Mouse (Mus musculus): ENCODE data around the gene Fbxo7. TPM values are rescaled to one million over a fixed set of nuclear protein-coding genes. Genes with fewer than 3 reads are reported as not detected.
A peak's percentile ranks its signal among the peaks of the same experiment; 100 is the strongest.
"Not testable (repeated sequence)": the region's sequence is repeated elsewhere in the genome, so short reads cannot be mapped to it uniquely, and the experiment has no call there.

Fbxo7 gene
- polyA plus RNA-seq, 1 experiment from 2014 or later, result 29.9 TPM

DNA sequence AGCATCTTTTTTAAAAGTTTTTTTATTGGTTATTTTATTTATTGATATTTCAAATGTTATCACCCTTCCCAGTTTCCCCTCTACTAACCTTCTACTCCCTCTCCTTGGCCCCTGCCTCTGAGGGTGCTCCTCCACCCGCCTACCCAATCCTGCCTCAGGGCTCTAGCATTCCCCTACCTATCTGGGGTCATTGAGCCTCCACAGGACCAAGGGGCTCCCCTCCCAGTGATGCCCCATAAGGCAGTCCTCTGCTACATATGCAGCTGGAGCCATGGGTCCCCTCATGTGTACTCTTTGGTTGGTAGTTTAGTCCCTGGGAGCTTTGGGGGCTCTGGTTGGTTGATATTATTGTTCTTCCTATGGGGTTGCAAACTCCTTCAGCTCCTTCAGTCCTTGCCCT, 5.0 kb downstream of the Fbxo7 start:
- not testable (repeated sequence) for H3K4me1 ChIP-seq (ENCODE audit: control insufficient read depth, insufficient read depth, low read length)

DNA sequence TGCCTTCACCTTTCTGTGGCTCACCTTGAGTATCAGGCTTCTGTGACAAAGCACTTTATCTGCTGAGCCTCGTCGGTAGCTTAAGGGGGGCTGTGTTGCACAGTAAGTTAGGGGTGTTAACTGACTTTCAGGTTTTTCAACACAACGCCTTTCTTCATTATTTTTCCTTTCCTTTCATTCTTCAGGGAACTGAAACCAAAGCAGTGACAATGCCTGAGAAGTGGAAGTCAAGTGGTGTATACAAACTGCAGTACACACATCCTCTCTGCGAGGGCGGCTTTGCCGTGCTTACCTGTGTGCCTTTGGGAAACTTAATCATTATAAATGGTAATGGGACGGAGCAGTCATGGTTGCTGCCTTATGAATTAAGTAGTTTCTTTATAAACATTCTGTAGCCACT, 9.0 kb downstream of the Fbxo7 start:
- Histone ChIP-seq H3K4me2 (ENCODE audit: low read depth, low read length) (no peak overlapping the region), H3K36me3 (ENCODE audit: control insufficient read depth, insufficient read depth, low read length) (peaks cover 5% of the 10 kb centered on the region; the same call in 1 of the 2 replicates), H3K9me3 (ENCODE audit: control insufficient read depth, low read length) (no peaks in the 10 kb centered on the region), H3K27ac (ENCODE audit: low read length) (no peak overlapping the region), H3K9ac (ENCODE audit: low read depth, low read length) (no peak overlapping the region), H3K27me3 (replicated peaks; ENCODE audit: control insufficient read depth, insufficient read depth, low read length) (no peaks in the 10 kb centered on the region), H3K4me1 (ENCODE audit: control insufficient read depth, insufficient read depth, low read length) (peaks cover 5% of the 10 kb centered on the region; the same call in 1 of the 2 replicates), H3K4me3 (ENCODE audit: low read length) (no peak overlapping the region)
- no peak for ATAC-seq
- WGBS, result 83% methylated on average over 7 of the region's 7 CpGs

More for the DNA sequence above, 5.0 kb downstream of the Fbxo7 start:
- H3K4me3 ChIP-seq (ENCODE audit: low read length); H3K27ac ChIP-seq (ENCODE audit: low read length); H3K4me2 ChIP-seq (ENCODE audit: low read depth, low read length); H3K9me3 ChIP-seq (ENCODE audit: control insufficient read depth, low read length); H3K9ac ChIP-seq (ENCODE audit: low read depth, low read length); ATAC-seq; H3K36me3 ChIP-seq (ENCODE audit: control insufficient read depth, insufficient read depth, low read length); H3K27me3 ChIP-seq (replicated peaks; ENCODE audit: control insufficient read depth, insufficient read depth, low read length): not testable (repeated sequence)
- WGBS, result 95% methylated on average over 1 of the region's 1 CpGs

DNA sequence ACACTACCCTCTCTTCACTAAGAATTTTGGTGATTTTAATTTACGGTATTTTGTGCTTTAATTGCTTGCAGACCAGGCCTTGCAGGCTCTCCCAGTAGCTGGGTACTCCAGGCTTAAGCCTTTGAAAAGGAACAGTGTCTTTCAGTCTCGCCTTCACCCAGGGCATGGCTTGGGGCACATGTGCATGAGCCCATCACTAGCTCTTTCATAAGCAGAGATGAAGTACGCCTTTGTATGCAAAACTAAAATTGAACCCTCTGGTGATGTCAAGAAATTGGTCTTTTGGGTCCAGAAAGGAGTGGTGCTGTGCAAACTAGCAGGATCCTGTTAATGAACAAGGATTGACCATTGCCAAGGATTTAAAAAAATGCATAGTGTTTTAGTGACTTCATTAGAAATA, 10.7 kb downstream of the Fbxo7 start:
- whole genome bisulfite sequencing, result 84% methylated on average over 3 of the region's 3 CpGs
- no peak overlapping the region for H3K4me2 ChIP-seq (ENCODE audit: low read depth, low read length)
- ATAC-seq, result no peak
- peaks cover 5% of the 10 kb centered on the region; the same call in 1 of the 2 replicates for H3K36me3 ChIP-seq (ENCODE audit: control insufficient read depth, insufficient read depth, low read length)
- no peaks in the 10 kb centered on the region for H3K27me3 ChIP-seq (replicated peaks; ENCODE audit: control insufficient read depth, insufficient read depth, low read length)
- no peak overlapping the region for H3K4me3 ChIP-seq (ENCODE audit: low read length)
- no peak overlapping the region for H3K27ac ChIP-seq (ENCODE audit: low read length)
- peaks cover 5% of the 10 kb centered on the region; the same call in 1 of the 2 replicates for H3K4me1 ChIP-seq (ENCODE audit: control insufficient read depth, insufficient read depth, low read length)
- no peaks in the 10 kb centered on the region for H3K9me3 ChIP-seq (ENCODE audit: control insufficient read depth, low read length)
- no peak overlapping the region for H3K9ac ChIP-seq (ENCODE audit: low read depth, low read length)

DNA sequence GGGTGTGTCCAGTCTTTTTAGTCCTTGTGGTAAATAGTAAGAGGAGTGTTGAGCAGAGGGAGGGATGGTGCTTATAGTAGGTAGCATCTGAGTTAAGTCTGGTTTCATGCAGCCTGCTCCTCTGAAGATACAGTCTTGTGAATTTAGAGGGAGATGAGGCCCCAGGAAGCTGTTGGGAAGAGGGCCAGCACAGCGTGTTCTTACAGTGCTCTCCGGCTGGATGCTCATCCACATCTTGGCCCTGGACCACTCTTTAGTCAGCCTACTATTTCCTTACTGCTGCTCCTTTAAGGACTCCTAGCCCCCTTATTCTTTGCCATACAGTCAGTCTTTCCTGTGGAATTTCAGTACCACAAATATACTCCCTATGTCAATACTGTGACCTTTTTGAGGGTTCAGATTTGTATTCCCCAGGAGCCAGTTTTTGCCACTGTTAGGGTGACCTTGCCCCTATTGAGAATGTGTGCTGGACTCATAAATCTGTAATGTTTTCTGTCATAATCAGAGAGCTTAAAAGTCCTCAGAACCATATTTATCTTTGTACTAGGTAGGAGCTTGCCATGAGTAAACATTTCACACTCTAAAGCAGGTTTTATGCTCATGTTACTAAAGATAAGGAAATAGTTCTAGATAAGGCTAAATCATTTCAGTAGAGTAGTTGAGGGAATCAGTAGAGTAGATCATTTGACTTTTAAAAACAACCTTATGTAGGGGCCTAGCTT, 12.4 kb downstream of the Fbxo7 start:
- Histone ChIP-seq H3K9me3 (ENCODE audit: control insufficient read depth, low read length) (no peaks in the 10 kb centered on the region), H3K9ac (ENCODE audit: low read depth, low read length) (no peak overlapping the region), H3K4me1 (ENCODE audit: control insufficient read depth, insufficient read depth, low read length) (peaks cover 5% of the 10 kb centered on the region; the same call in 1 of the 2 replicates), H3K4me2 (ENCODE audit: low read depth, low read length) (no peak overlapping the region), H3K4me3 (ENCODE audit: low read length) (no peak overlapping the region), H3K27me3 (replicated peaks; ENCODE audit: control insufficient read depth, insufficient read depth, low read length) (no peaks in the 10 kb centered on the region), H3K27ac (ENCODE audit: low read length) (no peak overlapping the region), H3K36me3 (ENCODE audit: control insufficient read depth, insufficient read depth, low read length) (0 out of 2 replicates have a peak, but pooled peaks cover 2% of the 10 kb centered on the region)
- 46% methylated on average over 2 of the region's 2 CpGs for WGBS
- ATAC-seq, result peak; percentile 42

DNA sequence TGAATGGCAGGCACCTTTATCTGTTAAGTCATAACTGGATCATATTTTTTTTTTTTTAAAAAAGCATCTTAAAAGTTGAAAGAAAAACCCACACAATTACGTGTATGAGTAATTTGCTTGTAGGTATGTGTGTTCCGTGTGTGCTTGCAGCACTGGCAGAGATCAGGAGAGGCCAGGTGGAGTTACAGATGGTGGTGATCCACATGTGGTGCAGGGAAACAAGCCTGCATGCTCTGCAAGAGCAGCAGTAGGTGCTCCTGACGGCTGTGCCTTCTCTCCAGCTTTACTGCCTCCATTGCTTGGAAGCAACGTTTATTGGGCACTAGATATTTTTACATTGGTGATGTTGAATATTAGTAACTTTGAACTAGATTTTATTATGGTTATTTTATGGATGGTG, 21.9 kb downstream of the Fbxo7 start:
- 86% methylated on average over 4 of the region's 4 CpGs for WGBS
- Histone ChIP-seq H3K36me3 (ENCODE audit: control insufficient read depth, insufficient read depth, low read length) (0 out of 2 replicates have a peak, but pooled peaks cover 2% of the 10 kb centered on the region), H3K27ac (ENCODE audit: low read length) (no peak overlapping the region), H3K4me3 (ENCODE audit: low read length) (no peak overlapping the region), H3K4me1 (ENCODE audit: control insufficient read depth, insufficient read depth, low read length) (no peaks in the 10 kb centered on the region), H3K27me3 (replicated peaks; ENCODE audit: control insufficient read depth, insufficient read depth, low read length) (no peaks in the 10 kb centered on the region), H3K4me2 (ENCODE audit: low read depth, low read length) (no peak overlapping the region), H3K9me3 (ENCODE audit: control insufficient read depth, low read length) (no peaks in the 10 kb centered on the region), H3K9ac (ENCODE audit: low read depth, low read length) (no peak overlapping the region)
- no peak for ATAC-seq

DNA sequence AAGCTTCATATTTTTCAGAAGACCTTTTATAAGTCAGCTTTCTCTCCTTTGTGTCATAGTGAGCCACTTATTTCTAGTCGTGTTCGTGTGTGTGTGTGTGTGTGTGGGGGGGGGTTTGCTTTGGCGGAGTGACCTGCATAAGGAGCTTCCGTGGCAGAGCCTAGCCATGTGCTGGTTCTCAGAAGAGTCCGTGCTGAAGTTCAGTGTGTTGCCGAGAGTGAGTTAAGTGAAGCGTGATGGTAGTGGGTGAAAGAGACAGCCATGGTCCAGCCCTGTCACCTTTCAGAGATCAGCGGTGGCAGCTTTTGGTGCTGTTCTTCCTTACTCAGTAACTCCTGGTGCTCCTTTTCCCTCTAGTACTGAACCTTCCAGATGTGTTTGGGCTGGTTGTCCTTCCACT, 22.3 kb downstream of the Fbxo7 start:
- ATAC-seq, result no peak
- no peaks in the 10 kb centered on the region for H3K4me1 ChIP-seq (ENCODE audit: control insufficient read depth, insufficient read depth, low read length)
- 88% methylated on average over 8 of the region's 8 CpGs for WGBS

DNA sequence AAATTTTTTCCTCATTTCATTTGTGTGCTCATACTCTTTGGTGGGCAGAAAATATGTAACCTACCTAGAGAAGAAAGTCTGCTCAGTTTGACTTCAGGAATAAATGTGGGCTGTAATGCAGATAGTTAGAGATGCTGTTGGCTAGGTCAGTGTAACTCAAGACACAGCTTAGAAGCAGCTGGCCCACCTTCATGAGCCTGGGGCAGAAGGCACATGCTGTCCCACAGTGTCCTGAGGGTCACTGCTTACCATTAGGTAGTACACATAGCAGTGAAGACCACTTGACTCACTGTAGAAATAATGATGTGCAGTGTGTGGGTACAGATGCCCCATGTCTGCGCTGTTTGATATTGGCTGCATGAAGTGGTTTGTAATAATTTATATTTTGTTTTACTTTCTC, 24.6 kb downstream of the Fbxo7 start:
- H3K4me2 ChIP-seq (ENCODE audit: low read depth, low read length), result no peak overlapping the region
- ATAC-seq, result no peak
- no peaks in the 10 kb centered on the region for H3K27me3 ChIP-seq (replicated peaks; ENCODE audit: control insufficient read depth, insufficient read depth, low read length)
- no peaks in the 10 kb centered on the region for H3K4me1 ChIP-seq (ENCODE audit: control insufficient read depth, insufficient read depth, low read length)
- H3K4me3 ChIP-seq (ENCODE audit: low read length), result no peak overlapping the region
- H3K36me3 ChIP-seq (ENCODE audit: control insufficient read depth, insufficient read depth, low read length), result 0 out of 2 replicates have a peak, but pooled peaks cover 2% of the 10 kb centered on the region
- H3K27ac ChIP-seq (ENCODE audit: low read length), result no peak overlapping the region
- H3K9me3 ChIP-seq (ENCODE audit: control insufficient read depth, low read length), result no peaks in the 10 kb centered on the region
- WGBS, result 86% methylated on average over 1 of the region's 1 CpGs
- H3K9ac ChIP-seq (ENCODE audit: low read depth, low read length), result no peak overlapping the region

More for the DNA sequence above, 22.3 kb downstream of the Fbxo7 start:
- Histone ChIP-seq H3K36me3 (ENCODE audit: control insufficient read depth, insufficient read depth, low read length) (0 out of 2 replicates have a peak, but pooled peaks cover 2% of the 10 kb centered on the region), H3K9me3 (ENCODE audit: control insufficient read depth, low read length) (no peaks in the 10 kb centered on the region), H3K27ac (ENCODE audit: low read length) (no peak overlapping the region), H3K9ac (ENCODE audit: low read depth, low read length) (no peak overlapping the region), H3K4me2 (ENCODE audit: low read depth, low read length) (no peak overlapping the region), H3K4me3 (ENCODE audit: low read length) (no peak overlapping the region), H3K27me3 (replicated peaks; ENCODE audit: control insufficient read depth, insufficient read depth, low read length) (no peaks in the 10 kb centered on the region)

DNA sequence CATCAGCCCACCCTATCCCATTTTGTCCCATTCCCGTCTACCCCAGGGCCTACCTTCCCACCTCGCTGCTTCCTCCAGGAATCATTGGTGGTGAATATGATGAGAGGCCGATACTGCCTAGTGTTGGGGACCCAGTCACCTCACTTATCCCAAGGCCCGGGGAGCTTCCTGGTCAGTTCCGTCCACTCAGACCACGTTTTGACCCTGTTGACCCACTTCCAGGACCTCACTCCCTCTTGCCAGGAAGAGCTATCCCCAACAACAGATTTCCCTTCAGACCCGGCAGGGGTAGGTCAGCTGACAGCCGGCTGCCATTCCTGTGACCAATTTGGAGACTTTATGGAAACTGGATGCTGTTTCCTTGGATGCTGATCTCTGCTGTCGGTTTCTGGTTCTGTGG, 26.0 kb downstream of the Fbxo7 start:
- no peaks in the 10 kb centered on the region for H3K4me1 ChIP-seq (ENCODE audit: control insufficient read depth, insufficient read depth, low read length)
- 93% methylated on average over 9 of the region's 9 CpGs for WGBS
- H3K36me3 ChIP-seq (ENCODE audit: control insufficient read depth, insufficient read depth, low read length), result 0 out of 2 replicates have a peak, but pooled peaks cover 2% of the 10 kb centered on the region
- H3K27ac ChIP-seq (ENCODE audit: low read length), result no peak overlapping the region
- no peak overlapping the region for H3K4me3 ChIP-seq (ENCODE audit: low read length)
- H3K9ac ChIP-seq (ENCODE audit: low read depth, low read length), result no peak overlapping the region
- H3K9me3 ChIP-seq (ENCODE audit: control insufficient read depth, low read length), result no peaks in the 10 kb centered on the region
- no peak for ATAC-seq
- no peak overlapping the region for H3K4me2 ChIP-seq (ENCODE audit: low read depth, low read length)
- H3K27me3 ChIP-seq (replicated peaks; ENCODE audit: control insufficient read depth, insufficient read depth, low read length), result no peaks in the 10 kb centered on the region

DNA sequence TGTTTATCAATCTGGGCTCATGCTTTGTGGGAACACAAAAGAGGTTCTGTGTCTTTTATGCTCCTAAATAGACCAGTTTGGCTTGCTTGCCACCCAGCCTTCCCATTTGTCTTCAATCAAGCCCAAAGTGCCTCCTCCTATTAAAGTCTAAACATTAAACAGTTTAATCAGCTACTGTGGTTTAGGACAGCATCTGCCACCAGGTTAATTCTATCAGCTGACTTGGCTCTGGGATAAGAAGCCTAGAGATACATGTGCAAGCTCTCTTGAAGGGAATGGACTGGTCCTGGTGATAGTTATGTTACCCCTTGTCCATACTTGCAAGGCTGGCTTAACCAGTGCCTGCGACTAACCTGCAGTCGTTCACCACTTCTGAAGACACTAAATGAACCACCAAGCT, 28.8 kb downstream of the Fbxo7 start:
- H3K27ac ChIP-seq (ENCODE audit: low read length), result no peak overlapping the region

More for the DNA sequence above, 28.8 kb downstream of the Fbxo7 start:
- H3K9ac ChIP-seq (ENCODE audit: low read depth, low read length), result no peak overlapping the region
- H3K27me3 ChIP-seq (replicated peaks; ENCODE audit: control insufficient read depth, insufficient read depth, low read length), result no peaks in the 10 kb centered on the region
- 69% methylated on average over 2 of the region's 2 CpGs for WGBS
- 0 out of 2 replicates have a peak, but pooled peaks cover 2% of the 10 kb centered on the region for H3K4me1 ChIP-seq (ENCODE audit: control insufficient read depth, insufficient read depth, low read length)
- H3K36me3 ChIP-seq (ENCODE audit: control insufficient read depth, insufficient read depth, low read length), result peaks cover 2% of the 10 kb centered on the region; the same call in 1 of the 2 replicates
- H3K9me3 ChIP-seq (ENCODE audit: control insufficient read depth, low read length), result no peaks in the 10 kb centered on the region
- H3K4me2 ChIP-seq (ENCODE audit: low read depth, low read length), result no peak overlapping the region
- no peak overlapping the region for H3K4me3 ChIP-seq (ENCODE audit: low read length)
- ATAC-seq, result no peak

Data from intestine, embryonic 16.5 days (tissue).